Mouse (Mus musculus) G1E (cell line): ENCODE results near the gene Anxa9. TPM values are rescaled to one million over a fixed set of nuclear protein-coding genes. Genes with fewer than 3 reads are reported as not detected.

Source experiments
- ATAC-seq: 2 replicates; pipeline ENCODE4 v1.8.0; 2016; ENCODE audit warnings: mild to moderate bottlenecking; ENCODE audit not compliant: insufficient number of reproducible peaks, poor library complexity, low FRiP score, severe bottlenecking; ENCODE audit errors: extremely low read depth
- DNase-seq: peaks from one replicate; pipeline ENCODE4 v3.0.0; 2012; ENCODE audit warnings: low spot score
- H3K27me3 ChIP-seq: 2 replicates; pipeline ENCODE4 v1.6.1; 2012; ENCODE audit warnings: mild to moderate bottlenecking, low read length, inconsistent platforms; ENCODE audit not compliant: insufficient read depth
- H3K36me3 ChIP-seq: replicated peaks from 2 replicates; pipeline ENCODE3; 2012; ENCODE audit warnings: mild to moderate bottlenecking, inconsistent platforms
- H3K4me1 ChIP-seq: 2 replicates; pipeline ENCODE4 v1.6.1; 2012; ENCODE audit warnings: low read depth, low read length, inconsistent platforms, mixed read lengths; ENCODE audit not compliant: insufficient read depth
- H3K4me3 ChIP-seq: 2 replicates; pipeline ENCODE4 v1.5.1; 2012; ENCODE audit warnings: low read depth, mild to moderate bottlenecking, inconsistent platforms, low read length, moderate library complexity, mixed read lengths
- H3K9me3 ChIP-seq: replicated peaks from 2 replicates; pipeline ENCODE4 v1.6.1; 2012; ENCODE audit warnings: inconsistent platforms
- CTCF ChIP-seq: IDR thresholded peaks from 2 replicates; pipeline ENCODE4 v1.5.1; 2012; ENCODE audit warnings: low read depth, low read length, inconsistent platforms, mixed read lengths
- GATA1 ChIP-seq: IDR thresholded peaks from 2 replicates; pipeline ENCODE4 v1.6.1; 2012; ENCODE audit warnings: borderline replicate concordance, low read length, inconsistent platforms, mixed read lengths
- GATA2 ChIP-seq: IDR thresholded peaks from 2 replicates; pipeline ENCODE4 v1.6.1; 2012; ENCODE audit warnings: low read depth, low read length, inconsistent platforms, borderline replicate concordance
- POLR2AphosphoS5 ChIP-seq: IDR thresholded peaks from 2 replicates; pipeline ENCODE4 v1.6.1; 2012; ENCODE audit warnings: low read depth, low read length, inconsistent platforms; ENCODE audit not compliant: insufficient replicate concordance
- TAL1 ChIP-seq: conservative IDR thresholded peaks from 2 replicates; pipeline ENCODE4 v1.6.1; 2012; ENCODE audit warnings: low read depth, low read length, inconsistent platforms, mixed read lengths
- polyA plus RNA-seq: library from polyadenylated mRNA; stranded (reverse); fragments of >175 nt; gene quantifications from 2 replicates; pipeline ENCODE4 v1.2.3, GENCODE M21; 2012
- total RNA-seq, 2 experiments: library from RNA; stranded (forward) in 1 of 2; stranded (reverse) in 1 of 2; fragments of 200-1000 nt in 1 of 2; fragments of >200 nt in 1 of 2; fragmentation: Nextera tagmentation in 1 of 2; gene quantifications; 2 replicates each; pipeline ENCODE4 v1.2.3; 2014 to 2017

Gene Anxa9
- total and polyA plus RNA-seq, 3 experiments: 1.4 to 29.8 (median 9.4) TPM

DNA sequence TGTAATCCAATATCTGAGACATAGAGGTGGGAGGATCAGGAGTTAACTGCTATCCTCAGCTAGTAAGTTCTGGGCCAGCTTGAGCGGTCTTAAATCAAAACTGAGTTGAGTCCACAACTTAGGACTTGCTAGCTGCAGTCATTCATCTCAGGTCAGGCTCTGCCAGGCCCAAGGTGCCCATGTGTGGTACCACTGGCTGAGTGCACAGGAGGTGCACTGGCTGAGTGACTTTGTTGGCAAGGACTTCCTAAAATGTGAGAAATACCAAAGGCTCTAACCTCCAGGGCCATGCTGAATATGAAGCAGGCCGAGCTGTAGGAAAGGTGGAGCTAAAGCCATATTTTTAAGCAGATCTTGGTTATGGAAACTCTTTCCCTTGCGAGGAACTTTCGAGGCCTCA is 30.4 kb upstream of the Anxa9 start:
- DNase-seq (no peak), ATAC-seq (no peak)
- Histone ChIP-seq H3K4me3 (no peak overlapping the region), H3K9me3 (no peaks in the 10 kb centered on the region), H3K27me3 (no peaks in the 10 kb centered on the region), H3K36me3 (peaks cover 99% of the 10 kb centered on the region), H3K4me1 (peaks cover 23% of the 10 kb centered on the region)
- no peak for TF ChIP-seq TAL1
- TF ChIP-seq POLR2AphosphoS5: no peak
- no peak for TF ChIP-seq GATA2
- no peak for TF ChIP-seq GATA1
- TF ChIP-seq CTCF: no peak

- H3K27me3 ChIP-seq: no peaks in the 10 kb centered on the region
- ATAC-seq (no peak), DNase-seq (no peak)
- peaks cover 92% of the 10 kb centered on the region for H3K36me3 ChIP-seq
- peaks cover 41% of the 10 kb centered on the region for H3K4me1 ChIP-seq
- no peaks in the 10 kb centered on the region for H3K9me3 ChIP-seq
- TF ChIP-seq GATA2: no peak
- TF ChIP-seq TAL1: no peak
- TF ChIP-seq GATA1: no peak
- TF ChIP-seq CTCF: no peak
- no peak for TF ChIP-seq POLR2AphosphoS5
- no peak overlapping the region for H3K4me3 ChIP-seq
Measured at GRCm38 (mm10) chr3:95331528-95331927, 24.6 kb upstream of the Anxa9 start.

GRCm38 (mm10) chr3:95328803-95329404 is 21.9 kb upstream of the Anxa9 start:
- Histone ChIP-seq H3K27me3 (no peaks in the 10 kb centered on the region), H3K9me3 (no peaks in the 10 kb centered on the region), H3K4me1 (peaks cover 58% of the 10 kb centered on the region), H3K36me3 (peaks cover 94% of the 10 kb centered on the region), H3K4me3 (no peak overlapping the region)
- no peak for DNase-seq
- TF ChIP-seq CTCF (no peak), GATA2 (no peak), TAL1 (no peak), POLR2AphosphoS5 (no peak), GATA1 (no peak)
- ATAC-seq: peak; percentile 31; the same call in 1 of the 2 replicates

GRCm38 (mm10) chr3:95324454-95325144 is 17.6 kb upstream of the Anxa9 start:
- peaks cover 84% of the 10 kb centered on the region for H3K4me1 ChIP-seq
- peaks cover 99% of the 10 kb centered on the region for H3K36me3 ChIP-seq
- no peak overlapping the region for H3K4me3 ChIP-seq
- ATAC-seq (no peak), DNase-seq (no peak)
- TF ChIP-seq POLR2AphosphoS5 (peak; percentile 71; the same call in 1 of the 2 replicates), CTCF (no peak)
- no peaks in the 10 kb centered on the region for H3K27me3 ChIP-seq
- H3K9me3 ChIP-seq: no peaks in the 10 kb centered on the region

DNA sequence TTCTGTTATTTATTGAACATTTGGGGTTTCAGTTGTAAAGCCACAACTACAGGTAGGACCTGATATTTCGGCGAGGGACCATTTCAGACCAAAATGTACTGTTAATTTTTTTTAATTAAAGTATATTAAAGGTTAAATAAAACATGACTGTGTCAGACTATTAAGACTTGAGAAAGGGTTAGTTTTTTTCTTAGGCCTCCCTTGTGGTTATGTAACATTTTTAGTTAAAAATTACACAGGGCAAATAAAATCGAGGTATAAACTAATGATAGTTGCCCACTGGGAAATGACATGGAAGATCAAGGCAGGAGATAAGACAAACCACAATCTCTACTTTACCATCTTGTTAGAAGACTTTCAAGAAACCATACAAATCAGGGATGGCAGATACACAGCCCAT is 16.5 kb upstream of the Anxa9 start:
- Histone ChIP-seq H3K36me3 (peaks cover 99% of the 10 kb centered on the region), H3K9me3 (no peaks in the 10 kb centered on the region), H3K4me1 (peaks cover 86% of the 10 kb centered on the region), H3K4me3 (no peak overlapping the region), H3K27me3 (no peaks in the 10 kb centered on the region)
- TF ChIP-seq CTCF: no peak
- no peak for TF ChIP-seq POLR2AphosphoS5
- no peak for TF ChIP-seq TAL1
- TF ChIP-seq GATA1: no peak
- no peak for TF ChIP-seq GATA2
- DNase-seq: no peak
- 0 out of 2 replicates have a peak, but pooled peaks have one; percentile 17 for ATAC-seq

DNA sequence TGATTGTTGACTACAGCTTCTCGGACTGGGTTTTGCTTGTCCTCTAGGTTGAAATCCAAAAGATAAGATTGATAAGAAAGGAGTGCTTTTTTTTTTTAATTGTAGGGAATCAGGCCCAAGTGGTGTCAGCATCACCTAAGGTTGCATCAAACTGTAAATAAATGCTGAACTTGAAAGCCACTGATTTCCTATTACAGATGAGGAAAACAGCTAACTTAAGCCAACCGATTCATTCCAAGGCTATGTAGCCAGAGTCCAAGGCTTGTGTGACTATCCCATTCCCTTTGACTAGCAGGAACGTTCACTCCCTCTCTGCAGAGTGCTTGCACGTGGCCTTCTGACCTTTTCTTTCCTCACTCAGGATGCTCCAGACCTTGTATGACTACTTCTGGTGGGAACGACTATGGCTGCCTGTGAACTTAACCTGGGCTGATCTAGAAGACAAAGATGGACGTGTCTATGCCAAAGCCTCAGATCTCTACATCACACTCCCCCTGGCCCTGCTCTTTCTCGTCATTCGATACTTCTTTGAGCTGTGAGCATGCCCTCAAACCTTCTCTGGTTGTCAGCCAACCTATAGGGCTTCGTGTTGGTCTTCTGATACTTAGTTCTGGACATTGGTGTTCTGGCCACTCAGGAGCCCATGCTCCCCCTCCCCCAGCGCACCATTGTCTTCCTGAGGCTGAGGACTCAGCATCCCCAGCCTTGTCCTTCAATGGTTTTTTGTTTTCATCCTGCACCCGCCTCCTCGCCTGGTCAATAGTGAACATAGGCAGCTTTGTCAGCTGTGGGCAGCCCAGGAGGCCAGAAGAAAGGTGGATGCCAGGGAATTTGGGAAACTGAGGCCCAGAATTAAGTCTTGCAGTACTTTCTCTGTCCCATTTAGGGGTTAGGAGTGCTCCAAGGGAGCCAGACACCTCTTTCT is 13.0 kb upstream of the Anxa9 start:
- H3K4me1 ChIP-seq: peaks cover 80% of the 10 kb centered on the region
- no peaks in the 10 kb centered on the region for H3K9me3 ChIP-seq
- ATAC-seq (no peak), DNase-seq (no peak)
- TF ChIP-seq GATA1 (no peak), POLR2AphosphoS5 (0 out of 2 replicates have a peak, but pooled peaks have one; percentile 74)
- H3K27me3 ChIP-seq: no peaks in the 10 kb centered on the region
- no peak overlapping the region; the same call in 1 of the 2 replicates for H3K4me3 ChIP-seq
- peaks cover 83% of the 10 kb centered on the region for H3K36me3 ChIP-seq
